Mouse (Mus musculus): ENCODE results near the gene Lyl1. TPM values are rescaled to one million over a fixed set of nuclear protein-coding genes. Genes with fewer than 3 reads are reported as not detected.
"Not testable (repeated sequence)": the region's sequence is repeated elsewhere in the genome, so short reads cannot be mapped to it uniquely, and the experiment has no call there.

Lyl1 gene
- polyA plus RNA-seq, 1 experiment, result 7.8 TPM

DNA sequence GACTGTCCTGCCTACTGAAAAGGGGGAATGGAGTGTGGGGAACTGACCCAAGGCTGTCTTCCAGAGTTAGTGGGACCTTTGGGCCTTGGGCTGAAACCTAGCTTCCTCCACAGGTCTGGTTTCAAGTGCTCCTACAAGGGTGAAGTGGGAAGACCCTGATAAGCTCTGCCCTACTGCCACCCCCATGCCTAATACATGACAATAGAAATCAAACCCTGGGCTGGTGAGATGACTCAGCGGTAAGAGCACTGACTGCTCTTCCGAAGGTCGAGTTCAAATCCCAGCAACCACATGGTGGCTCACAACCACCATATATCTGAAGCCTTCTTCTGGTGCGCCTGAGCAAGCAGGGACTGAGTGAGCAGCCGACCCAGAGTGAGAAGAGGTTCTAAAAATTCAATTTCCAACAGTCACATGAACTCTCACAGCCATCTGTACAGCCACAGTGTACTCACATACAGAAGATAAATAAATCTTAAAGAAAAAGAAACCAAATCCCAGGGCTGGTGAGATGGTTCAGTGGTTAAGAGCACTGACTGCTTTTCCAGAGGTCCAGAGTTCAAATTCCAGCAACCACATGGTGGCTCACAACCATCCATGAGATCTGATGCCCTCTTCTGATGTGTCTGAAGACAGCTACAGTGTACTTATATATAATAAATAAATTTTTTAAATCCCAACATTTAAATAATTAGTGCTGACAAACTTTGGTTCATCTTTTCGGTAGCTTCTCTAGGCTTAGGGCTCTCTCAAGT, 32.3 kb upstream of the Lyl1 start:
- no peak for DNase-seq (ENCODE audit: low spot score)

- not testable (repeated sequence) for DNase-seq (ENCODE audit: low spot score)
These were observed 30.8 kb upstream of the Lyl1 start for GRCm38 (mm10) chr8:84670295-84671006.

- no peak for DNase-seq (ENCODE audit: low spot score)
These were observed 24.0 kb upstream of the Lyl1 start for GRCm38 (mm10) chr8:84677305-84677704.

GRCm38 (mm10) chr8:84681476-84681875, 19.8 kb upstream of the Lyl1 start:
- DNase-seq (ENCODE audit: low spot score), result no peak

- DNase-seq (ENCODE audit: low spot score), result no peak
These were observed 19.0 kb upstream of the Lyl1 start for GRCm38 (mm10) chr8:84682257-84682656.

DNA sequence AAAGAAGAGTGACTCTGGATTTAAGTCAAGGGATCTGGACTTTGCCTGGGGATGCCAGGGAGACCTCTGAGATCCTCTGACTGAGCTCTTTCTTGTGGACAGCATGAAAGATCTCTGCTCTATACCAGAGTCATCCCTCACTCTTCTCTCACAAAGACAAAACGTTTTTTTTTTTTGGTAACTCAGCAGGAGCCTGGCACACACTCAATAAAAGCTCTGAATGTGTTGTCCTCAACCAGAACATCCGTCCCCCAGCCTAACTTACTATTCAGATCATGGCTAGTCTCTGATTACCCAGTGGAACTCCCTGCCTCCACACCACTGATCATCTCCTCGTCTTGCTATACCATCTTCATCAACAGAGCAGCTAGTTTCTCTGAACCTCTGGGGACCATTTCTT, 16.7 kb upstream of the Lyl1 start:
- no peak for DNase-seq (ENCODE audit: low spot score)

DNA sequence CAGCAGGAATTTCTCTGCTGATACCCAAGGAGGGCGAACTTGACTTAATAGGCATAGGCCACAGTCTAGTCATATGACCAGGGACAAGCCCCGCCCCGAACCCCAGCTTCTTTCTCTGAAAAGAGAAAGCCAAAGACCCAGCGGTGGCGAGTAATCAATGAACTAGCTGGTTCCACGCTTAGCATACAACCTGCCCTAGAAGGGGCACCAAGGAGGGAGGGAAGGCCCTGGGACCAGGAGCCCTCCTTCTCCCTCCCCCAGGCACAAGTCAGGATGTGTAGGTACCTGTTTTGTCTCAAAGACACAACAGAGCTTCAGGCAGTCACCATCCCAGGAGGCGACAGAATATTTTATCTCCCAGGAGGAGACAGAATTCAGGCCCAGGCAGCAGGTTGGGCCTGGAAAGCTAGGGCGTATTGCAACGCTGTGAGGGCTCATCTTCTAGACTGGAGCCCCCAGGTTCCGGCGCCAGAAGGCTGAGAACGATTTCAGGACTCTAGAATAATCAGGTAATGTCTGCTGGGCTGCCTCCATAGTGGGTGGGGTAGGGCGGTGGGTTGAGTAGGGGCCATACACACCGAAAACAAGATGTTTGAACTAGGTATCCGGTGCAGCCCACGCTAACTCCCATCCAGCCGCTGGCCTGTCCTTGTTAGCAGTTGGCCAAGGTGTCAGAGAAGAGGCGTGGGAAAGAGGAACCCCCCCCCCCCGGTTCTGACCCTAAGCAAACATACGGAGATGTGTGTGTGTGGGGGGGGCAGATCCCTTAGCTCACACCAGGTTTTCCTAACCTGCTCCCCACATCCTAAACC, 14.9 kb upstream of the Lyl1 start, which contains the start of gene Trmt1:
Gene Trmt1, plus strand, starts transcription at position 117 of the 812 bp plus-strand sequence.
- no peak for DNase-seq (ENCODE audit: low spot score)

GRCm38 (mm10) chr8:84687003-84687704, 14.1 kb upstream of the Lyl1 start:
- DNase-seq (ENCODE audit: low spot score), result no peak

DNA sequence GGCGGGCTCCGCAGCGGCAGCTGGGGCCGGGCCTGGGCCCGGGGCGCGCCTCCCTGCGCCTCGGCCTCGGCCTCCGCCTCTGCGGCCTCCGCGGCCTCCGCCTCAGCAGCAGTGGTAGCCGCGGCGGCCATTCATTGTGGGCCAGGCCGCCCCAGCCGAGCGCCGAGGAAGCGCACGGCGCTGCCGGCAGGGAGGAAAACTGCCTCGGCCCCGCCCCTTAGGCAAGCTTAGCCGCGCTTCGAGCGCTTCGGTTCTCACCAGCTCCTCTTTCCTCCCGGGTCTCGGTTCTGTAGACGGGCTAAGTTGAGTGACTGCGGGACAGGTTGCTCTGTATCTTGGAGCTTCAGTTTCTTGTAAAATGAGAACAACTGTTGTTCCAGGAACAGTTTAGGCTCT, 13.6 kb upstream of the Lyl1 start, which contains the start of gene Nacc1:
Gene Nacc1, minus strand, starts transcription at position 158 of the 396 bp plus-strand sequence.
- DNase-seq (ENCODE audit: low spot score), result peak; percentile 78

DNA sequence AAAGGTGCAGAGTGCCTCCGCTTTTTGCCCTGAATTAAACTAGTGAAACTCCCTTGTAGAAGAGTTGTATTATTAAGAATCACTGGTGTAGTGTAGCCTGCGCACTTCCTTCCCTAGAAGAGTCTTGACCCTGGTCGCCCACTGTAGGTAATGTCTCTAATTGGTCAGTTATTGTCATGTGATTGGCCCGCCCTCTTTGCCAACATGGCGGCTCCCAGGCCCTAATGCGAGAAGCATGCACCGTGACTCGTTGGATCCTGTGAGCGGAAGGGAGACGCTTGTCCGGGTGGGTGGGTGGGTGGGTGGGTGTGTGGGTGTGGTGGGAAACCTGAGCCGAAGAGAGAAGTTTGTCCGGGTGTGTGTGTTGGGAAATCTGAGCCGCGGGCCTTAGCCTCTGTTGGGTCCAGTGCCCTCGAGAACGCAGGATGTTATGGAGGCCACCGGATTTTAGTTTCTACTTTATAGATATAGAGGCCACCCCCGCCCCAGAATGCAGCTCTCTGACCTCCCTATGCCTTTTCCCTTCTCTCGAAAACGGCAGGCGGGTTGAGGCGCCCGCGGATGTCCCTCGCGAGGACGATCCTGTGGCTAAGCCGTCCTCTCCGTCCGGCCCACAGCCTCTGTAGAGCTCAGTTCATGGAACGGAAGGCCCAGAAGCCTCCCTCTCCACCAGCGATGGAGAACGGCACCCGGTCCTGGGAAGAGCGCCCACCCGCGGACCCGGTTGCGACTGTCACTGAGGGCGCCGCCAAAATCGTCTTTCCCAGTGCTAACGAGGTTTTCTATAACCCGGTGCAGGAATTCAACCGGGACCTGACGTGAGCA, 12.0 kb upstream of the Lyl1 start:
- DNase-seq (ENCODE audit: low spot score), result peak; percentile 72

- no peak for DNase-seq (ENCODE audit: low spot score)
These were observed 7.9 kb upstream of the Lyl1 start for GRCm38 (mm10) chr8:84693332-84693731.

GRCm38 (mm10) chr8:84695140-84695539, 6.1 kb upstream of the Lyl1 start:
- DNase-seq (ENCODE audit: low spot score), result no peak

DNA sequence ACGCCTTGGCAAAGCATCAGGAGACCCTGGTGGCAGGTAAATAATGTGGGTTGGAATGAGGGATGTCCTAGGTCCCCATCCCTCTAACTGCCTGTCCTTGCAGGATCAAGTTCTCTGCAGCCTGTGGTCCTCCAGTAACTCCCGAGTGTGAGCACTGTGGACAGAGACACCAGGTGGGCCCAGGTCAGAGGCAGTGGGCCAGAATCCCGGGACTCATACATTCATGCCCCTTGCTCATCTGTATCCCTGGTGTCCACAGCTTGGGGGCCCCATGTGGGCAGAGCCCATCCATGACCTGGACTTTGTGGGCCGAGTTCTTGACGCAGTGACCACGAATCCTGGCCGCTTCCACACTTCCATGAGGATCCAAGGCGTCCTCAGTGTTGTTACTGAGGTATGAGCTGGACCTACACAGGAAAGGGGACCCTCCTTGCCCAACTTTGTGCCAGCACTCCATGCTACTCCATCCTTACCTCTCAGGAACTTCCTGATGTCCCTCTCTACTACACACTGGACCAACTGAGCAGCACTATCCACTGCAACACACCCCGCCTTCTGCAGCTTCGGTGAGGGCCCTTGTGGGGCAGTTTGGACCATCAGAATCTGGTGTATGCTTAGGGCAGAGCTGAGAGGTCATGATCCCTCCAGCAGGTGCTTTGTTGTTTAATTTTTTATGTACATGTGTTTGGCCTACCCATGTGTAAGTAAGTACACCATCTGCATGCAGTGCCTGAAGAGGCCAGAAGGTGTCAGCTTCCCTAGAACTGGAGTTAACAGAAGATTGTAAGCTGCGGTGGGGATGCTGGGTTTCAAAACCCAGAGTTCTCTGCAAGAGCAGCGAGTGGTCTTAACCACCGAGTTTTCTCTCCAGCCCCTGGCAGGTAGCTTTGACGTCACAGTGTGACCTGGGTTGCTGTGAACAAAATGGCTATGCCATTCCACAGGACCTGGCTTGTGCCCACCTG, 3.8 kb upstream of the Lyl1 start:
- DNase-seq (ENCODE audit: low spot score), result no peak

DNA sequence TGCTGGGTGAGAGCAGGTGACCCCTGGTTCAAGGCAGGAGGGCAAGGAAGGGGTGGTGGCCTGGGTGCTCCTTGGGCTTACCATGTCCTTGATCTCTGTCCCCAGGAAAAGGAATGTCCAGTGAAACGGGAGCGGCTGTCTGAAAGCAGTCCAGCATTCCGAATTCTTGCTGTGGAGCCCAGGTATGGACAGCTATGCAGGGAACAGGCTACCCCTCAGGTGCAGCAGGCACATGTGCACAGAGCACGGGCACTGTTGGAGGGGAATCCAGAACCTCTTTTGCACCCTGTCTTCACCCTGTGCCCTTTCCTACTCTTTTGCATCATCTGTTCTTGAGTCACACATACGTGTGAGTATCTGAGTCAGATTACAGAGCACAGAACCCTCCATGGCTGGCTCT, 3.0 kb upstream of the Lyl1 start:
- DNase-seq (ENCODE audit: low spot score), result no peak

GRCm38 (mm10) chr8:84698929-84699401, 2.3 kb upstream of the Lyl1 start:
- peak; percentile 33 for DNase-seq (ENCODE audit: low spot score)

DNA sequence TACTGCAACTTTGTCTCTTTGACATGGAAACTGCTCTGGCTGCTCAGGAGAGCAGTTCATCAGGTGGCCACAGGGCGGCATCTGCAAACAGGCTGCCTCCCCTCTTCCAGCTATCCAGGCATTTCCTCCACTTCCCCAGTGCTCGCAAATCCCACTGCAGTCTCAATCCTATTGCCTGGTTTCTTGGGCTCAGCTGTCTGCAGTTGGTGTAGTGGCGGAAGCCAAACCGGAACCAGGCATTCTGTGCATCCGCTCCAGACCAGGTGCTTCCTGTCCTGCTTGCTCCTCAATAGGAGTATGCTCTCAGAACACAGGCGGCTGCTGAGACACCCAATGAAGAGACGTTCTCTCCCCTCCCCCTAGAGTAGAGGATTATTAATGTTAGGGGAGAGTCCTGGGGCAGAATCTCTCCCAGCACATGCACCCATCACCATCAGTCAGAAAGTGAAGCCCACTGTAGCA, 1.4 kb upstream of the Lyl1 start:
- DNase-seq (ENCODE audit: low spot score), result peak; percentile 32

GRCm38 (mm10) chr8:84700526-84700925, 731 bp upstream of the Lyl1 start:
- no peak for DNase-seq (ENCODE audit: low spot score)

DNA sequence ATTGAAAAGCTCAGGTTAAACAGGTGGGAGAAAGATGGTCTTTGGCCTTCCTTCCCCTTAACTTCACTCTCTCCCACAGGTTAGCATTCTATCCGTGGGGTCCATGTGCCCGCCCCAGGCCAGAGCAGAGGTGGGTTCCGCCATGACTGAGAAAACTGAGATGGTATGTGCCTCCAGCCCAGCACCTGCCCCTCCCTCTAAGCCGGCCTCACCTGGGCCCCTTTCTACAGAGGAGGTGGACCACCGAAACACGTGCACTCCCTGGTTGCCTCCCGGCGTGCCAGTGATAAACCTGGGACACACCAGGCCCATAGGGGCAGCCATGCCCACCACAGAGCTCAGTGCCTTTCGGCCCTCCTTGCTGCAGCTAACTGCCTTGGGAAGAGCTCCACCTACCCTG, 1.3 kb downstream of the Lyl1 start:
- no peak for DNase-seq (ENCODE audit: low spot score)

- no peak for DNase-seq (ENCODE audit: low spot score)
These were observed 1.8 kb downstream of the Lyl1 start for GRCm38 (mm10) chr8:84702963-84703465.

Data from urinary bladder, adult 2 months (tissue).